Mouse (Mus musculus): ENCODE measurements at regions not wholly inside any gene's neighbourhood (a gene's known extent, or its start where the extent isn't known, plus 50 kb on each side); places are given as distances from the start of the nearest gene placed in this dataset.

DNA sequence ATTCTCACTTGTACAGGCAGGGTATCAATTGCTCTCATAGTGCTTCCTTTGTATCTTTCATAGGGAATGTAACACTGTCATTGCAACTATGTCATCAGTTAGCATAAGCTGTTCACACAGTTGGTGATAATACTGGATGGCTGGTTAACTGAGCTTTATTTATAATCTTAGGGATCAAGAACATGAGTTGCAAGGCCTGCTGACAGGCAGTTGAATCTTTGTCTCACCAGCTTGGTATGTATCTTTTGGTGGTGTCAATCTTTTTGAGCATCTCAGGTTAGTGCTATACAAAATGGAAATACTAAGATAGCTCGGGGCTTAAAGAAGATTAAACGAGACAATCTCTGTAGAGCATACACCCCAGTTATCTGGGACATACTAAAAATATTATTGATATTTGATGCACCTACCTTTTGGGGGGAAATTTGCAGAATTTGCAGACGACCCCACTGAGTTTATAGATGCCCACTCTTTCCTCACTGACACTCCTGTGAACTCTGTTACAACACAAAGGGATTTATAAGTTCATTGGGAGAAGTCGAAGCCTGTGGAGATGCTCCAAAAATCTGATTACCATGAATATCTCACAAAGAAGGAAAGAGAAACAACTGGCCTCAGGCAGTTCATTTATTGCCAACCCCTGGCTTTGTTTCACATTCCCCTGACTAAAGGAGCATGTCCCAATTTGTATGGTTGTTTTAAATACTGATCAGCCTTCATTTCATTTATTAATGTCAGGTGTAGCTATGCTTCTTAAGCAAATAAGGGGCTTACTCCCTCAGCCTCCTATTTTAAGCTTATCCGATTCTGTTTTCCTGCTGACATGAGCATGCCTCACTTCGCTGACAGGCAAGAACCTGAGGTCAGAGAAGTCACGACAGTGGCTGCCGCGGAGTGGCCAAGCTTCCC, 193.5 kb downstream of the Fndc1 start:
- DNase-seq (ENCODE audit: low read depth, low spot score): peak; percentile 9

GRCm38 (mm10) chr17:7625746-7626145, 201.4 kb downstream of the Fndc1 start:
- DNase-seq (ENCODE audit: low read depth, low spot score): no peak

DNA sequence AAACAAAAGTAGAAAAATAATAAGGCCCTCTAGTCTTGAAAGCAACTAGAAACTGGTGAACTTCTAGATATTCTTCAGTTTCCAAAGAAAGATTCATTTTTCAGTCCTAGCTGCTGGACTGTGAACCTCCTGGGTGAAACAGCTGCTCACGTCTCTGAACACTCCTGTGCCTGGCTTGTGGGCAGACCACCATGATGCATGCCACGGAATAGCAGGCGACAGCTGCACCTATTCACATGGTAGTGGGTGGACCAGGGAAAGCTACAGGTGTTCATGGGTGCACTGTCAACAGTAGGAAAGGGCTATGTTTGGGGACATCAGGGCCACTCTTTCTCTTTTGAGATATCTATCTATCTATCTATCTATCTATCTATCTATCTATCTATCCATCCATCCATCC, 203.7 kb downstream of the Fndc1 start:
- DNase-seq (ENCODE audit: low read depth, low spot score): no peak

GRCm38 (mm10) chr17:7621262-7621661, 205.8 kb downstream of the Fndc1 start:
- no peak for DNase-seq (ENCODE audit: low read depth, low spot score)

DNA sequence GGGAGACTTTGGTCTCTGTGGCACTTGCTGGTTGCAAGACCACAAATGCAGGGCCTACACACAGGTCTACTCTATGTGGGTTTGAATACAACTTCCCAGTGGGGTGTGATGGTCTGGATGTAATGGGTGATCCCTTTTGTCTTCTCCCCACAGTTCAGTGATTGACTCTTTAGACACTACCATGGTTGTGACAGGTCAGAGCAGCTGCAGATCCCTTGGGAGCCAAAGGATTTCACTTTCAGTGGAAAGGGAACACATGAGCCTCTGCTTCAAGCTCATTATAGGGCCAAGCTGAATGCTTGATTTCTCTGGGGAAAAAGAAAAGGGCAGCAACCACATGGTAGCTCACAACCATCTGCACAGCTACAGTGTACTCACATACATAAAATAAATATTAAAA, 206.9 kb downstream of the Fndc1 start:
- DNase-seq (ENCODE audit: low read depth, low spot score): no peak

DNA sequence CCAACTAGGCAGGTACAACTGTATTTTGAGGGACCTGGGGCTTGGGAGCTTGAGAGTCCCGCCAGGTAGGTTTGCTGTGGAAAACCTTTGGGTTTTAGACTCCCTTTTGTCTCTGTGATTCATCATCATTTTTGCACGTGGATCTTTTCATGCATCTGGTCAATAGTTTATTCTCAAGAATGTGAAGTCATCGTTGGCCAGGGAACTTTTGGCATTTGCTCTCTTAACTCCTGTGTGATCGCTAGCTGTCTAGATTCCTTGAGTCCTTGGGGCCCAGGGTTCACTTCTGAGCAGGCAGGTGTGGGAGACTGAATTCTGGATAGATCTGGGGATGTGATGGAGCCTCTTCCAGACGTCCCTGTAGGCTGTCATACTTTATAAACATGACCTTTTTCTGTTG, 207.5 kb downstream of the Fndc1 start:
- no peak for DNase-seq (ENCODE audit: low read depth, low spot score)

DNA sequence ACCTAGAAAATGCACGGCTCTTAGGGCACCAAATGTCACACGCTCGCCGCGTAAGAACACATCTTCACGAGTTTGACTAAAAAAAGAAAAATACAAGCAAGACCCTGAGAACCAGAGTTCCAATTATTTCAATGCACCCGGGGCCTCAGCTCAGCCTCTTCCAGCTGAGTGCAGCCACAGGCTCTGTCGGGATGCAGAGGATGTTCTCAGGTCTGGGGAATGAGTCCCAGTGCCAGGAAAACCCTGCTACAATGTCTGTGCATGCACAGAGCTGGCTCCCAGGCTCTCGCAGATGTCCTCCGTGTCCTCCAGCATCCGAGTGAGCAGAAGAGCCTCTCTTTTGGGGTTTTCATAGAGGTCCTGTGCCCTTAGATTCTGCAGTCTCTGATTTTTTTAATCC, 219.1 kb downstream of the Fndc1 start:
- DNase-seq (ENCODE audit: low read depth, low spot score): no peak

DNA sequence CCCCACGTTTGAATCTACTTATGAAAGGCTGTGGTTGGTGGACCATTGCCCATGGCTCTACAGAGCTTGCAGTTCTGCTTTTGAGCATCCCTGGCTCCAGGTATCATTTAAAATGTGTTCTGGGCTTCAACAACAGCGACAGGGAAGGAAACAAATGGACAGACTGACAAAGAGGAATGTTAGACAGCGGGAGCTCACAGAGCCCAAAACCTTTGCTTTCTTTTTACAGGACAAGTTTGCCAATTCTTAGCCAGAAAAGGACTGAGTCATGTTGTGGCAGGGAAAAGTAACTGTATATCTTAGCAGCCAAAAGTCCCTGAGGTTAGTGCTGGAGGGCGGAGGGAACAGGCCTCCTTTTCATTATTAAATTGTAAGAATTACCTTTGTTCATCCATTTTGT, 219.7 kb downstream of the Fndc1 start:
- no peak for DNase-seq (ENCODE audit: low read depth, low spot score)

- DNase-seq (ENCODE audit: low read depth, low spot score): no peak
Observed at GRCm38 (mm10) chr17:7604813-7605504, 219.7 kb upstream of the Unc93a2 start.

DNA sequence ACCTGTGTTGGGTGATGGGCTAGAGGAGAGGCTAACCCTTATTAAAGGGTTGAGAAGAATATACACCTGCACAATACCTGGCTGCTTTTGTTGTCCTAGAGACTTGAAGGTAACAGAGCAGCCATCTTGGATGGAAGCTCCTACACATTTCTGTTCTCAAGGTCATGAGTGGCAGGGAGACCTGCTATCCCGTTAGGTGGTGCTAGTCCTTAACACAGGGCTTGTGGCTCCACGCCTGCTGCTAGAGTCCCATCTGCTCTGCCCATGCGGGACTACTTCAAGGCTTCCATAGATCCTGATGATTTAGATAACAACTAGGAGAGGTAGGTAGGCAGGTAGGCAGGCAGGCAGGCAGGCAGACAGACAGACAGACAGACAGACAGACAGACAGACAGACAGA, 218.8 kb upstream of the Unc93a2 start:
- DNase-seq (ENCODE audit: low read depth, low spot score): no peak

DNA sequence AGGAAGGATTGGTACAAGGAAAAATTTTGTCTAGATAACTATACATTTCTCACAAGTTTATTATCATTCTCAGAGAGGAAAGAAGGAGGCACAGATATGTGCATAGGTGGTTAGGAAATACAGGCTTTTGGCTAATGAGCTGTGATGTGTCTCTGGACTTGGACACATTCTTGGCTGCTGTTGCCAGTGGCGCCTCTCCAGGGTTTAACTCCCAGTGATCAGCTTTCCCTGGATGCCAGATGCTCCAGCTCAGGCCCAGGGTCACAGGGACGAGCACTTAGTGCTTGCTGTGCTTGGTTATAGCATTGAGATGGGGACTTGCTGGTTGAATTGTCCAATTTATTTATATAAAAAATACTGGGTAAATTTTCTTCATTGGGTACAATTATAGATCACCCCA, 215.3 kb upstream of the Unc93a2 start:
- no peak for DNase-seq (ENCODE audit: low read depth, low spot score)

- no peak for DNase-seq (ENCODE audit: low read depth, low spot score)
Observed at GRCm38 (mm10) chr17:7597481-7597880, 212.2 kb upstream of the Unc93a2 start.

GRCm38 (mm10) chr17:7594801-7595200, 209.5 kb upstream of the Unc93a2 start:
- no peak for DNase-seq (ENCODE audit: low read depth, low spot score)

DNA sequence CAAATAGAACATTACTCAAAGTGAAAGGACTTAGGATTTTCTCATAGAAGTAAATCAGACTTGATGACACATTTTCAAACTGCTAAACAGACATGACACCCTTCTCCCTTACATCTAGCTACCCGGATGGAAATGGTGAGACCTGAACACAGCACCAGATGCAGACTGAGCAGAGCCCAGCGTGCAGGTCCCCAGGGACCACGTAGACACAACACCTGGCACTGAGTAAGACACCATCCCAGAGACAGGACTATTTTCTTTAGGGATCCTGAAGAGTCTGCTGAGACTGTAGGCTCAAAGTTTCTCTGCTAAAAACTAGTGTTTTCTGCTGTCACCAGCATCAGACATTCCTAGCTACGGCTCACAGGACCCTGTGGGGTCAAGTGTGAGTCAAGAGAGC, 207.2 kb upstream of the Unc93a2 start:
- DNase-seq (ENCODE audit: low read depth, low spot score): no peak

DNA sequence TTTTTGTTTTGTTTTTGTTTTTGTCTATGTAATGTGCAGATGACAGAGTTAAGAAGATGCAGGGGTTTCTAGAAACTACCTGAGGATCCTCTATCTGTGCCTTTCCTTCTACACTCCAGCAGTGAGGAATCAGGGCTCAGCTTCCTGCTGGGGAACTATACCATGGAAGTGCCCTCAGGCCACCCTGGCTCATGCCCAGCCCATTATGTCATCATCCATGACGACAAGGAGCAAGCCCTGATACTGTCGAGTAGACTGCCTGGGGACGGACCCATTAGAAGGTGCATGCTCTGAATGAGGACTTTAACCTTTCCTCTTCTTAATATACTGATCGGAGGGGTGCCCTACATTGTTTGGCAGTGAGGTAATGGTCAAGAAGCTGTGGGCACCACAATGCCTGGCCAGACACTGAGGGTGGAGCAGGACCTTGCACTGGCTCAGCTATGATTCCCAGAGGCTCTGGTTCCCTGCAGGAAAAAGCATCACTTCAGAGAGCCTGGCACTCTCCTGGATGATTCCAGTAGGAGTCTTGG, 197.7 kb upstream of the Unc93a2 start:
- no peak for DNase-seq (ENCODE audit: low read depth, low spot score)

DNA sequence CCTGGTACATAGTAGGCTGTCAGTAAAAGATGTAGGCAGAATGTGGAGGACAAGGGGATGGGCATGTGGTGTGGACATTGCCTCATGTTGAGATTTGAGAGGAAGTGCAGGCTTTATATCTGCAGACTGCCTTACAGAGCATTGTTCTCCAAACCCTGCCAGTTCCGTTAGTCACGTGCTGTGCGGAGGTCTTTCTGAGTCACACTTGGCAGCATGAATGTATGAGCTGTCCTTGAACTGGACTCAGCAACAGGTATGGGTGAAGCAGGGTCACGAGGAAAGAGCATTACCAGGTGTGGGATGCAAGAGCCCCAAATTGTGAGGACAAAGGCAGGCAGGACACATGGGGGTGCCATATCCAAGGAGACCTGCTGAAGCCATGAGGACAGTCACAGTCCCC, 193.8 kb upstream of the Unc93a2 start:
- no peak for DNase-seq (ENCODE audit: low read depth, low spot score)

GRCm38 (mm10) chr17:7578003-7578402, 192.7 kb upstream of the Unc93a2 start:
- DNase-seq (ENCODE audit: low read depth, low spot score): no peak

DNA sequence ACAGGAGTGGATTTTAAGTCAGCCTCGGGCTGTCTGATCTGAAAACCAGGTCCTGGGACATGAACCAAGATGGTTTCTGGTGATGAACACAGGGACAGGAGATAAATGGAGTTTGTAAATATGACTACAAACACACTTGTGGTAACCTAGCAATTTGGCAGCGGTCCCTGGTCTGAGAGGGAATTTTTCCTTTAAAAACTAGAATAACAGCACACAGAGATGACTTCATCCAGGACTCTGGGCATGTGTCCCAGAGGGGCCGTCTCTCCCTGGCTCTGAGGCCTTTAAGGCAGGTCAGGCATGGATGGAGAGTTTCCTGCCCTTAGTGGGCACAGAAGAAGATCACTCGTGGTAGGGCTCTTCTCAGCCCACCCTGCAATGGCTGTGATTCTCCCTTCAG, 192.0 kb upstream of the Unc93a2 start:
- DNase-seq (ENCODE audit: low read depth, low spot score): no peak

- no peak for DNase-seq (ENCODE audit: low read depth, low spot score)
Observed at GRCm38 (mm10) chr17:7571481-7571880, 186.2 kb upstream of the Unc93a2 start.

DNA sequence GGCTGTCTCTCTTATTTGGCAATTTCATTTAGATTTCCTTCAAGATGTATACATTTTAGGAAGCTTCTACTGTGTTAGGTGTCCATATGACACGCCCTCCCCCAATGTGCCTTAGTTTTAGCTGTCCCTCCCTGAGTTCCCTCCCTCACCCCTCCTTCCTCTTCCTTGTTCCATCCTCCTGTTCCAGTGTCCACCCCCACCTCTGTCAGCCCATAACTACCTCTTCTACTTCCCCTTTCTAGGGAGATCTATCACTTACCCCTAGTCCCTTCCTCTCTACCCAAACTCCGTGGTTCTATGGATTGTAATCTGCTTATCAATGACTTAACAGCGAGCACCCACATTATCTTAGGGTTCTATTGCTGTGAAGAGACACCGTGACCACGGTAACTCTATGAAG, 183.2 kb upstream of the Unc93a2 start:
- DNase-seq (ENCODE audit: low read depth, low spot score): no peak

DNA sequence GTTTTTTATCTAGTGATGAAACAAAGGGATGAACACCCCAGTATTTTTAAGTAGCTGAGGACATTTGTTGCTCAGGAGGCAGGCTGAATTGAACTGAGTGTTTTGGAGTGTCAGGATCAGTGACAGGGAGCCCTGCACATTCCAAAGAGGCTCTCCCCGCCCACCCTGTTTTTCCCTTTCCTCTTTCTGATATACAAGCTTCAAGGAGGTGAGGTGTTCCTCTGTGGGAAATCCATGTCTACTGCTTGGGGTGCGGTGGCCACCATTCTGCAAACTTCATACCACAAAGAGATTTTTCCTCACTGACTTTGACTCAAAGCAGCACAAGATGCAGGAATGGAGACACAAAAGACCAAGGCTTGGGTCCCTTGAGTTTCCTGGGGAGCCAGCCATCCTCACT, 180.5 kb upstream of the Unc93a2 start:
- no peak for DNase-seq (ENCODE audit: low read depth, low spot score)

DNA sequence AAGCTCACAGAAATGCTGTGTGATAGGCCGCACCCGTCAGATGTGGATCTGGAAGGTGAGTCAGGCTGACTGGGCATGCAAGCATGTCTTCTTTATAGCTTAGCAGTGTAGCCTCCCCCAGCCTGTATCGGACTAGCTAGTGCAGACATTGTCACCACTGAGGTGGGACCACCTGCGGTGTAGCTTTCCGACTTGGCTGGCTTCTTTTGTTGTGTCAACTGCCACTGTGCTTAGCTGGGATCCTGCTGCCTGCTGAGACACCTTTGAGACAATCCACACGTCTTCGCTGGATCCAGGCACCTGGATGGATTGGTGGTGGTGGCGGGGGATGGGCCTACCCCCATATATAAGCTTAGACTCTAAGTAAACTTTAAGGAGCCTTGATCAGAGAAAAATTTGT, 177.7 kb upstream of the Unc93a2 start:
- no peak for DNase-seq (ENCODE audit: low read depth, low spot score)

DNA sequence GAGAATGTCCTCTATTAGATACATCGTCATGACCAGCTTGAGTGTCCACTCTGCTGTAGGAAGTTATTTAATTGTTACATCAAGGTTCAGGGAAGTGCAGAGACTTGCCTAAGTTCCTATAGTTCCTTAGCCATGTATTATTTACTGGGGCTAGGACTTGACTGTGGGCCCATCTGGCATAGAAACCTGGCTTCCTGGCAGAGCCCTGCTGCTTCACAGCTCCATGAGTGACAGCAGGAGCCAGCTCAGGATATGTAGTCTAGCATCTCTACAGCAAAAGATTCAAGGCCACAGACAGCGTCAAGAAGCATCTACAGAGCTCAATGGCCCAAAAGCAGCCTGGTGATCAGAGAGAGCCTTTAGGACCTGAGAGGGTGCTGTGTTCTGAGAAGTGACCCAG, 163.2 kb upstream of the Unc93a2 start:
- DNase-seq (ENCODE audit: low read depth, low spot score): no peak

All from retina, postnatal 7 days (tissue).